Mouse (Mus musculus): ENCODE results near the gene Tmem129. TPM values are rescaled to one million over a fixed set of nuclear protein-coding genes. Genes with fewer than 3 reads are reported as not detected.
A peak's percentile ranks its signal among the peaks of the same experiment; 100 is the strongest.

The Tmem129 gene
- polyA plus RNA-seq, 1 experiment from 2014 or later: 35.4 TPM

DNA sequence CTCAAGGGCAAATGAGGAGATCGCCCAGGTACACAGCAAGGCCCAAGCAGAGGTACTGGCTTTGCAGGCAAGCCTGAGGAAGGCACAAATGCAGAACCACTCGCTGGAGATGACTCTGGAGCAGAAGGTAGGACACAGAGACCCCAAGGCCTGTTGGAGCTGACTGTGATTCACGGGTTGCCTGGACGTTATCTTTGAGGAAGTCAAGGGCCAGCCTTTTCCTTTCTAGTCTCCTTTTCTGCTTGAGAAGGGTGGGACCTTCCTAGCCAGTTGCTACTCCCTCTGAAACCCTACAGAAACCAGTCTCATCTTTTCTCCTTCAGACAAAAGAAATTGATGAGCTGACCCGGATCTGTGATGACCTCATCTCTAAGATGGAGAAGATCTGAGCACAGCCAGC, 13.4 kb upstream of the Tmem129 start:
- Histone ChIP-seq H3K27me3 (ENCODE audit: control insufficient read depth, insufficient read depth, low read length) (no peaks in the 10 kb centered on the region), H3K4me1 (ENCODE audit: control insufficient read depth in 2 of 2, insufficient read depth in 2 of 2, low read length in 2 of 2) (no peaks in the 10 kb centered on the region; a peak in 1 of 4 replicates), H3K9me3 (ENCODE audit: control insufficient read depth, low read length) (no peaks in the 10 kb centered on the region), H3K4me2 (ENCODE audit: low read length) (no peak overlapping the region), H3K4me3 (ENCODE audit: control insufficient read depth in 1 of 2, insufficient read depth in 1 of 2, low read depth in 1 of 2, low read length in 2 of 2) (no peak overlapping the region), H3K36me3 (ENCODE audit: control insufficient read depth, insufficient read depth, low read length) (peaks cover 67% of the 10 kb centered on the region), H3K27ac (replicated peaks in 1 of 2; ENCODE audit: control insufficient read depth in 1 of 2, insufficient read depth in 1 of 2, low read depth in 2 of 2, low read length in 2 of 2) (0 out of 4 replicates have a peak overlapping the region, but pooled peaks of 1 of the 2 experiments have one; percentile 46), H3K9ac (ENCODE audit: low read length) (no peak overlapping the region)
- ATAC-seq (ENCODE audit: insufficient number of reproducible peaks, insufficient read depth, low FRiP score, low read depth): no peak
- WGBS: 59% methylated on average over 5 of the region's 5 CpGs

DNA sequence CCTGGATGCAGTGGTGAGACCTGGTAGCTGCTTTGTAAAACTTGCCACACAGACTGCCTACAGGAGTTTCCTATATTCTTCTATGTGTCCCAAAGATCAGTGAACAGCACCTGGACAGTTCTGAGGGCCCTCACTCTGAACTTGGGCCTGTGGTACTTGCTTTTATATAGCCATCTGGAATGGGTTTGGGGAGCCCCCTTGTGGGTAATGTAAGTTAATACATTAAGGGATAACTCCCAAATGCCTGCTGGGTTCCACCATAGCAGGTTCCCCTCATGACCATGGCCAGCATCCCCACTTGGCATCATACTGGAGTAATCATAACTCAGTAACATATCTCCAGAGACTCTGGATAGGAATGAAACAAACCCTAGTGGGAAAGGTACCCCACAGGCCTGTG, 10.0 kb upstream of the Tmem129 start:
- Histone ChIP-seq H3K27me3 (ENCODE audit: control insufficient read depth, insufficient read depth, low read length) (no peaks in the 10 kb centered on the region), H3K9ac (ENCODE audit: low read length) (no peak overlapping the region)
- no peak for ATAC-seq (ENCODE audit: insufficient number of reproducible peaks, insufficient read depth, low FRiP score, low read depth)

DNA sequence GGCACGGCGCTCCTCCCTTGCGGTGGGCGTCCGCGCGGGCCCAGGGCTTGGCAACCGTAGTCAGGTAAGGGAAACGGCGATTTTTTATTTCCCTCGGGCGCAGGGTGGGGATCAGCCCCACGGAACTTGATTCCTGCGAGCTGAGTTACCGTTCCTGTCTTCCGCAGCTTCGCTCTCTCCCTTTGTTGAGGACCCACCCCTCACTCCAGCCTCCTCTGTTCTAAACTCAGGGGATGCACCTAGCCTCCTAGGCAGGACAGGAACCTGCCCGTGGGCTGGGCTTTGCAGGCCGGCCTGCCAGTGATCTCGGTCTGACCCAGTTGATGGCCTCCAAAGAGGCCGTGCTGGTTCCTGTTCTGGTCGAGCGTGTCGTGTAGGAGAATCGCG, 441 bp upstream of the Tmem129 start:
- ATAC-seq (ENCODE audit: insufficient number of reproducible peaks, insufficient read depth, low FRiP score, low read depth): no peak
- H3K36me3 ChIP-seq (ENCODE audit: control insufficient read depth, insufficient read depth, low read length): peaks cover 56% of the 10 kb centered on the region

More for the DNA sequence above, 10.0 kb upstream of the Tmem129 start:
- Histone ChIP-seq H3K4me3 (ENCODE audit: control insufficient read depth in 1 of 2, insufficient read depth in 1 of 2, low read depth in 1 of 2, low read length in 2 of 2) (no peak overlapping the region), H3K9me3 (ENCODE audit: control insufficient read depth, low read length) (no peaks in the 10 kb centered on the region), H3K4me2 (ENCODE audit: low read length) (no peak overlapping the region), H3K27ac (replicated peaks in 1 of 2; ENCODE audit: control insufficient read depth in 1 of 2, insufficient read depth in 1 of 2, low read depth in 2 of 2, low read length in 2 of 2) (no peak overlapping the region), H3K4me1 (ENCODE audit: control insufficient read depth in 2 of 2, insufficient read depth in 2 of 2, low read length in 2 of 2) (no peaks in the 10 kb centered on the region), H3K36me3 (ENCODE audit: control insufficient read depth, insufficient read depth, low read length) (peaks cover 92% of the 10 kb centered on the region)

DNA sequence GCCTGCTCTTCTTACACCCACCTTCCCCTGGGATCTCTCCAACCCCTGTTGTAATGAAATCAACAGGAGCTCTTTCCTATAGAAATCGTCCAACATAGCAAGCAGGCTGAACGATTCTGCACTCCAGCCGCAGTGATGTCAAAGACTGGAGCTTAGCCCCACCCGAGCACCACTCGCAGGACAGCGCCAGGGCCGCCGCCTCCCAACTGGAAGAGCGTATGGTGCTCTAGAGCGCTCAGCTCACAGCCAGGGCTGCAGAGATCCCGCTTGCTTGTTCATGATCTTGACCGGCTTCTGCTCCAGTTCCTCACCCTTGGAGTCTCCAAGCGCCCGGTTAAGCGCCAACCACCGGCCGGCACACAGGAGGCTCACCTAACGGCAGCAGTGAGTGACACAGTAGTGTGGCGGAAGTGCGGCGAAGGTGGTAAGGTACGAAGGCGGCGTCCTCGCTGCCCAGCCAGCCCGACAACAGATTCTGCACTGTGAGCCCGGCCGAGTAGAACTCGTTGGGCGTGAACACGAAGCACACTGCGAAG, 897 bp downstream of the Tmem129 start:
- Histone ChIP-seq H3K4me3 (ENCODE audit: control insufficient read depth in 1 of 2, insufficient read depth in 1 of 2, low read depth in 1 of 2, low read length in 2 of 2) (peak overlapping the region; percentile 77 to 81), H3K4me1 (ENCODE audit: control insufficient read depth in 2 of 2, insufficient read depth in 2 of 2, low read length in 2 of 2) (peaks cover 9 to 37% of the 10 kb centered on the region in 2 experiments), H3K27ac (replicated peaks in 1 of 2; ENCODE audit: control insufficient read depth in 1 of 2, insufficient read depth in 1 of 2, low read depth in 2 of 2, low read length in 2 of 2) (peak overlapping the region; percentile 84 to 89), H3K36me3 (ENCODE audit: control insufficient read depth, insufficient read depth, low read length) (peaks cover 51% of the 10 kb centered on the region), H3K27me3 (ENCODE audit: control insufficient read depth, insufficient read depth, low read length) (no peaks in the 10 kb centered on the region), H3K4me2 (ENCODE audit: low read length) (peak overlapping the region; percentile 89), H3K9ac (ENCODE audit: low read length) (peak overlapping the region; percentile 76), H3K9me3 (ENCODE audit: control insufficient read depth, low read length) (no peaks in the 10 kb centered on the region)
- WGBS: 0% methylated on average over 32 of the region's 32 CpGs
- peak; percentile 4 for ATAC-seq (ENCODE audit: insufficient number of reproducible peaks, insufficient read depth, low FRiP score, low read depth)

More for the DNA sequence above, 441 bp upstream of the Tmem129 start:
- H3K9me3 ChIP-seq (ENCODE audit: control insufficient read depth, low read length): no peaks in the 10 kb centered on the region
- H3K4me2 ChIP-seq (ENCODE audit: low read length): peak overlapping the region; percentile 92
- peak overlapping the region; percentile 77 to 91 for H3K4me3 ChIP-seq (ENCODE audit: control insufficient read depth in 1 of 2, insufficient read depth in 1 of 2, low read depth in 1 of 2, low read length in 2 of 2)
- H3K4me1 ChIP-seq (ENCODE audit: control insufficient read depth in 2 of 2, insufficient read depth in 2 of 2, low read length in 2 of 2): peaks cover 7 to 28% of the 10 kb centered on the region in 2 experiments
- H3K27ac ChIP-seq (replicated peaks in 1 of 2; ENCODE audit: control insufficient read depth in 1 of 2, insufficient read depth in 1 of 2, low read depth in 2 of 2, low read length in 2 of 2): peak overlapping the region; percentile 52 to 95
- under 1% methylated on average over 26 of the region's 26 CpGs for WGBS
- peak overlapping the region; percentile 81 for H3K9ac ChIP-seq (ENCODE audit: low read length)
- H3K27me3 ChIP-seq (ENCODE audit: control insufficient read depth, insufficient read depth, low read length): no peaks in the 10 kb centered on the region

DNA sequence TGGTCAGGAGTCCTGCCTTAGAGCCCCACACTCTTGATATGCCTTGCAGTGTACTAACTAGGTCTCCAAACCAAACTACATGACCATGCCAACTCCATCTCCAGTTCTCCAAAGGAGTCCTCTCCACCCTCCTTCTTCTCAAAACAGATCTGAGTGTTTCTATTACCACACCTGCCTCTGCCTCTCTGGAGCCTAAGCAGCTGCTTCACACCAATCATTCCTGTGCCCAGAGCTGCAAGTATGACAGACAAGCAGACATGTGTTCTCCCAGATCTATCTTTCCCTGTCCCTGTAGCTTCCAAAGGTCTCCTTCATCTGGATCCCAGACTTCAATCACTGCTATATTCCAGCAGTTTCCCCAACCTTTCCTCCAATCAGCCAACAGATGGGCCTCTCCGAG, 1.5 kb downstream of the Tmem129 start:
- Histone ChIP-seq H3K9me3 (ENCODE audit: control insufficient read depth, low read length) (no peaks in the 10 kb centered on the region), H3K4me3 (ENCODE audit: control insufficient read depth in 1 of 2, insufficient read depth in 1 of 2, low read depth in 1 of 2, low read length in 2 of 2) (peak overlapping the region; percentile 77 to 81), H3K27ac (replicated peaks in 1 of 2; ENCODE audit: control insufficient read depth in 1 of 2, insufficient read depth in 1 of 2, low read depth in 2 of 2, low read length in 2 of 2) (peak overlapping the region; percentile 84 to 89; a peak in 3 of 4 replicates), H3K9ac (ENCODE audit: low read length) (peak overlapping the region; percentile 76), H3K4me2 (ENCODE audit: low read length) (peak overlapping the region; percentile 89), H3K36me3 (ENCODE audit: control insufficient read depth, insufficient read depth, low read length) (peaks cover 45% of the 10 kb centered on the region), H3K4me1 (ENCODE audit: control insufficient read depth in 2 of 2, insufficient read depth in 2 of 2, low read length in 2 of 2) (peaks cover 9 to 37% of the 10 kb centered on the region in 2 experiments), H3K27me3 (ENCODE audit: control insufficient read depth, insufficient read depth, low read length) (no peaks in the 10 kb centered on the region)
- 10% methylated on average over 1 of the region's 1 CpGs for WGBS
- no peak for ATAC-seq (ENCODE audit: insufficient number of reproducible peaks, insufficient read depth, low FRiP score, low read depth)

DNA sequence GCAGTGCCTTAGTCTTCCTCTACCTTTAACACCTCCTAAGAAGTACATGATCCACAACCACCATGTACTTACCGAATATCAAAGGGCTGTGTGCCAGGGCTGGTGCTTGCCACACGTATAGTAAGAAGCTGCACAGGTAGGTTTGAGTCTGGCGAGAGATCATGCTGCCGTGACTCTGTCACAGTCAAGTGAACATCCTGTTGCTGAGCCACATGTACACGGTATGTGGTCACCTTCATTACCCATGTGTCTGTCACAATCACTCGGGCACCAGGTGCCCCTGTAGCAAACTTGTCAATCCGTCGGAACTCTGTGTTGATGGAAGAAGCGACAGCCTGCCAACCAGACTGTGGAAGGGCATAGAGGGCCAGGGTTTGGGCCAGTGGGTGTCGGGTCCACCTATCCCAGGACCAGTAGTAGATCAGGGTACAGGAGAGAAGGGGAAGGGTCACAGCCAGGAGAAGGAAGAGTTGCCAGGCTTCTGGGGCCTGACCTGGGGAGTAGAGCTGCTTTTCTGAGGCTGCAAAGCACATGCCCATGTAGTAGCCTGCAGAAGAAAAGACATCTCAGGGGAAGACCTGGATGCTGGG, 2.9 kb downstream of the Tmem129 start:
- Histone ChIP-seq H3K27ac (replicated peaks in 1 of 2; ENCODE audit: control insufficient read depth in 1 of 2, insufficient read depth in 1 of 2, low read depth in 2 of 2, low read length in 2 of 2) (no peak overlapping the region), H3K9ac (ENCODE audit: low read length) (peak overlapping the region; percentile 41; the same call in 1 of the 2 replicates), H3K4me2 (ENCODE audit: low read length) (no peak overlapping the region), H3K27me3 (ENCODE audit: control insufficient read depth, insufficient read depth, low read length) (no peaks in the 10 kb centered on the region), H3K4me1 (ENCODE audit: control insufficient read depth in 2 of 2, insufficient read depth in 2 of 2, low read length in 2 of 2) (peaks cover 9 to 46% of the 10 kb centered on the region in 2 experiments), H3K9me3 (ENCODE audit: control insufficient read depth, low read length) (no peaks in the 10 kb centered on the region), H3K36me3 (ENCODE audit: control insufficient read depth, insufficient read depth, low read length) (peaks cover 35% of the 10 kb centered on the region), H3K4me3 (ENCODE audit: control insufficient read depth in 1 of 2, insufficient read depth in 1 of 2, low read depth in 1 of 2, low read length in 2 of 2) (no peak overlapping the region)
- 88% methylated on average over 10 of the region's 10 CpGs for WGBS
- ATAC-seq (ENCODE audit: insufficient number of reproducible peaks, insufficient read depth, low FRiP score, low read depth): no peak

DNA sequence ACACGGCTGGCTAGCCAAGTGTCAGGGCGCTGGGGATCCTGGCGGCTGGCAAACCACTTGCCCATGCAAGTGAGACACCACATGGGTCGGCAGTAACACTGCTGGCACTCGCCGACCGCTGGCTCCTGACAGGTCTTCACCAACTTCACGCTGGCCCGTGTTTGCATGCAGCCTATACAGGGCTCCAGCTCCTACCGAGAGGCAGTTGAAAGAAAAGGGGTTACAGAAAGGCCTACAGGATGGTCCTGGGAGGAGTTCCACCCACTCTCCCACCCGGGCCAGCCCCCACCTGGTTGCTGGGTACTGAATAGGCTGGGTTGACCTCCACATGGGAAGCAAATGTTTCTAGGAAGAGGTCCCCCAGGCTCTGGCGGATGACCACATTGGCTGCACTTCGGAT, 3.8 kb downstream of the Tmem129 start:
- ATAC-seq (ENCODE audit: insufficient number of reproducible peaks, insufficient read depth, low FRiP score, low read depth): no peak
- peaks cover 8 to 48% of the 10 kb centered on the region in 2 experiments for H3K4me1 ChIP-seq (ENCODE audit: control insufficient read depth in 2 of 2, insufficient read depth in 2 of 2, low read length in 2 of 2)
- no peak overlapping the region for H3K9ac ChIP-seq (ENCODE audit: low read length)
- no peaks in the 10 kb centered on the region for H3K27me3 ChIP-seq (ENCODE audit: control insufficient read depth, insufficient read depth, low read length)
- H3K4me3 ChIP-seq (ENCODE audit: control insufficient read depth in 1 of 2, insufficient read depth in 1 of 2, low read depth in 1 of 2, low read length in 2 of 2): no peak overlapping the region
- no peak overlapping the region for H3K27ac ChIP-seq (replicated peaks in 1 of 2; ENCODE audit: control insufficient read depth in 1 of 2, insufficient read depth in 1 of 2, low read depth in 2 of 2, low read length in 2 of 2)
- H3K4me2 ChIP-seq (ENCODE audit: low read length): no peak overlapping the region
- peaks cover 40% of the 10 kb centered on the region for H3K36me3 ChIP-seq (ENCODE audit: control insufficient read depth, insufficient read depth, low read length)
- no peaks in the 10 kb centered on the region for H3K9me3 ChIP-seq (ENCODE audit: control insufficient read depth, low read length)
- WGBS: 94% methylated on average over 13 of the region's 13 CpGs

Data from heart, embryonic 14.5 days (tissue).